Comparison of ENCODE assay signal across 8 mouse cellular contexts in the genomic region with DNA sequence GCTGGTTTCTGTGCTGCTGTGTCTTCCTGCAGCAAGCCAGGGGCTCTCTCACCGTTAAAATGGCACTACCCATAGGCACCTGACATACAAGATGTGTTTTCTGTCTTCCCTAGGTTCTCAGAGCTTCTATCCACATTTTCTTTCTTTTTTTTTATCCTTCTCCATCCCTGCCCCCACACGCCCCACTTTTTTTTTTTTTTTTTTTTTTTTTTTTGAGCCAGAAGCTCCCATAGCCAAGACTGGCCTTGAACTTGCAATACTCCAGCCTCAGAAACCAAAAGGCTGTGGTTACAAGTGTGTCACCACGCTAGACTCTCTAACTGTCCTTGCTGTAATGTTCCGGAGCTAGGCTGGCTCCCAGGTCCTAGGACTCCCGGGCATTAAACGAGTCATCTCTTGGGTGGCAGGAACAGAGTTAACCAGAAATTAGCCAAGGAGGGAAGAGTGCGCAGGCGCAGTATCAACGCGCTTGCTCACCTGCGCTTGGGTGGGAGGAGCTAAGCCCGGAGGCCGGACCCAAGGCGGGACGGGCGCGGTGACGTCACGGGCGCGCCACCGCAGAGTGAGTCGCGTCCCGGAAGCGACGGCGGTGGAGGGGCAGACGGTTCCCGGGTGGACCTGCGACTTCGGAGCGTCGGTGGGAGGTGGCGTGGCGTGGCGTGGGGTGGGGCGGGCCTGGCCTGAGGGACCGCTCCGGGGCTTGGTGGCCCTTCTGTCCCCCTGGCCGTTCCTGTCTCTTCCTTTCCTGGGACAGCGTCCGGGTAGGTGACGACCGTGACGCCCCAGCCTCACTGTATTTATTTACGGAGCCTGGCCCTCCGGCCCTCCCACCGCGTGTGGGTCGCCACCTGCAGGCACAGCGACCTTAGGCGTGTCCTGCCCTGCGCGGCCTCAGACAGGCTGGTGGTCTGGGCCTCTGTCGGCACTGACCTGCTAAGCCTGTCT. TPM values are rescaled to one million over a fixed set of nuclear protein-coding genes. Genes with fewer than 3 reads are reported as not detected.
DNase-seq lines count a peak whose midpoint lies in the region; ATAC-seq and TF ChIP-seq lines count a peak whose summit lies in the region.

No protein-coding gene starts in this region.

- no peaks in the 10 kb centered on the region for H3K9me3 ChIP-seq in embryonic facial prominence, embryonic 15.5 days (replicated peaks)
- H3K9me3 ChIP-seq in kidney, embryonic 14.5 days (ENCODE audit: control insufficient read depth, low read length), result no peaks in the 10 kb centered on the region
- no peaks in the 10 kb centered on the region for H3K9me3 ChIP-seq in limb, embryonic 15.5 days

- H3K4me3 ChIP-seq in bone marrow, adult 2 months (replicated peaks; ENCODE audit: control insufficient read depth, low read depth, low read length), result peak overlapping the region; percentile 97
- peak overlapping the region; percentile 93 for H3K4me3 ChIP-seq in embryonic facial prominence, embryonic 15.5 days (replicated peaks)
- H3K4me3 ChIP-seq in kidney, embryonic 14.5 days (ENCODE audit: low read length), result peak overlapping the region; percentile 69
- peak overlapping the region; percentile 89 for H3K4me3 ChIP-seq in limb, embryonic 15.5 days

- ATAC-seq in embryonic facial prominence, embryonic 15.5 days (ENCODE audit: insufficient number of reproducible peaks, low FRiP score, low TSS enrichment, low read depth), result peak; percentile 89
- ATAC-seq in kidney, embryonic 14.5 days (ENCODE audit: low FRiP score, low TSS enrichment), result peak; percentile 92
- ATAC-seq in limb, embryonic 15.5 days (ENCODE audit: insufficient number of reproducible peaks, low FRiP score, low TSS enrichment, low read depth), result peak; percentile 82

- peak overlapping the region; percentile 86 for H3K4me2 ChIP-seq in embryonic facial prominence, embryonic 15.5 days (replicated peaks)
- H3K4me2 ChIP-seq in kidney, embryonic 14.5 days (replicated peaks; ENCODE audit: low read depth, low read length), result peak overlapping the region; percentile 73
- H3K4me2 ChIP-seq in limb, embryonic 15.5 days, result peak overlapping the region; percentile 54

- WGBS in bone marrow, adult 2 months, result 1% methylated on average over 56 of the region's 56 CpGs
- 2% methylated on average over 56 of the region's 56 CpGs for WGBS in embryonic facial prominence, embryonic 15.5 days
- 2% methylated on average over 46 of the region's 56 CpGs for WGBS in kidney, embryonic 14.5 days
- WGBS in limb, embryonic 15.5 days, result 2% methylated on average over 53 of the region's 56 CpGs

- peak overlapping the region; percentile 84 for H3K9ac ChIP-seq in embryonic facial prominence, embryonic 15.5 days
- peak overlapping the region; percentile 72 for H3K9ac ChIP-seq in kidney, embryonic 14.5 days (ENCODE audit: low read depth, low read length)
- H3K9ac ChIP-seq in limb, embryonic 15.5 days, result peak overlapping the region; percentile 79

- TF ChIP-seq POLR2A in bone marrow, adult 2 months (IDR thresholded peaks at IDR 0.05; ENCODE audit: borderline replicate concordance, control insufficient read depth, low read depth, low read length), result peak; percentile 77; the same call in 1 of the 2 replicates

- peaks cover 5% of the 10 kb centered on the region for H3K4me1 ChIP-seq in bone marrow, adult 2 months (ENCODE audit: control insufficient read depth, insufficient read depth, low read length)
- H3K4me1 ChIP-seq in embryonic facial prominence, embryonic 15.5 days, result peaks cover 20% of the 10 kb centered on the region
- peaks cover 12% of the 10 kb centered on the region for H3K4me1 ChIP-seq in kidney, embryonic 14.5 days (ENCODE audit: control insufficient read depth, insufficient read depth, low read length)
- peaks cover 36% of the 10 kb centered on the region for H3K4me1 ChIP-seq in limb, embryonic 15.5 days

- H3K27me3 ChIP-seq in embryonic facial prominence, embryonic 15.5 days, result peaks cover 16% of the 10 kb centered on the region
- peaks cover 6% of the 10 kb centered on the region; the same call in 1 of the 2 replicates for H3K27me3 ChIP-seq in kidney, embryonic 14.5 days (ENCODE audit: control insufficient read depth, insufficient read depth, low read length)
- peaks cover 21% of the 10 kb centered on the region for H3K27me3 ChIP-seq in limb, embryonic 15.5 days

- H3K27ac ChIP-seq in bone marrow, adult 2 months (ENCODE audit: control insufficient read depth, insufficient read depth, low read depth, low read length, poor library complexity), result peak overlapping the region; percentile 83
- H3K27ac ChIP-seq in embryonic facial prominence, embryonic 15.5 days (replicated peaks), result 0 out of 2 replicates have a peak overlapping the region, but pooled peaks have one; percentile 11
- H3K27ac ChIP-seq in kidney, embryonic 14.5 days (ENCODE audit: low read depth, low read length), result peak overlapping the region; percentile 57; the same call in 1 of the 2 replicates
- H3K27ac ChIP-seq in limb, embryonic 15.5 days, result no peak overlapping the region

- TF ChIP-seq CTCF in bone marrow, adult 2 months (IDR thresholded peaks at IDR 0.05; ENCODE audit: control insufficient read depth, insufficient read depth, low read length), result no peak

- no peaks in the 10 kb centered on the region for H3K36me3 ChIP-seq in embryonic facial prominence, embryonic 15.5 days
- no peaks in the 10 kb centered on the region for H3K36me3 ChIP-seq in kidney, embryonic 14.5 days (ENCODE audit: control insufficient read depth, insufficient read depth, low read length)
- no peaks in the 10 kb centered on the region for H3K36me3 ChIP-seq in limb, embryonic 15.5 days

- peak; percentile 94 for DNase-seq in 416B (ENCODE audit: low read depth)
- DNase-seq in heart, adult 9 months (ENCODE audit: low spot score in 2 of 2), result peak; percentile 90
- peak; percentile 56 to 83 for DNase-seq in monocyte, adult 2 months (ENCODE audit: low read depth in 1 of 2, low spot score in 2 of 2)
- peak; percentile 94 to 95 for DNase-seq in spleen, postnatal 36 days (ENCODE audit: low spot score in 2 of 2)

RNA-seq across cellular contexts. Expression of gene Zfyve27, which starts 6.5 kb away (rescaled TPM):
- 20.8 and 53.1 TPM in 2 replicates for polyA plus RNA-seq in bone marrow, adult 2 months (2011; ENCODE audit: insufficient read depth, insufficient read length, low replicate concordance, missing spikeins)
- polyA plus RNA-seq in embryonic facial prominence, embryonic 15.5 days (2015; fragmentation: Nextera tagmentation; extraction: Ambion mirVana), result 26.2 and 28.8 TPM in 2 replicates
- 12.7 and 17.8 TPM in 2 replicates for polyA plus RNA-seq in kidney, embryonic 14.5 days (2014; fragmentation: Nextera tagmentation; extraction: Ambion mirVana)
- polyA plus RNA-seq in limb, embryonic 15.5 days (2015; fragmentation: Nextera tagmentation; extraction: Ambion mirVana), result 22.5 and 25.0 TPM in 2 replicates

RNA-seq across cellular contexts. Expression of gene Marveld1, which starts 23.1 kb away (rescaled TPM):
- polyA plus RNA-seq in bone marrow, adult 2 months (2011; ENCODE audit: insufficient read depth, insufficient read length, low replicate concordance, missing spikeins), result 8.4 and 16.9 TPM in 2 replicates
- polyA plus RNA-seq in embryonic facial prominence, embryonic 15.5 days (2015; fragmentation: Nextera tagmentation; extraction: Ambion mirVana), result 15.2 and 20.3 TPM in 2 replicates
- polyA plus RNA-seq in kidney, embryonic 14.5 days (2014; fragmentation: Nextera tagmentation; extraction: Ambion mirVana), result 9.6 and 14.2 TPM in 2 replicates
- polyA plus RNA-seq in limb, embryonic 15.5 days (2015; fragmentation: Nextera tagmentation; extraction: Ambion mirVana), result 15.2 and 16.6 TPM in 2 replicates

RNA-seq across cellular contexts. Expression of gene Sfrp5, which starts 31.8 kb away (rescaled TPM):
- polyA plus RNA-seq in bone marrow, adult 2 months (2011; ENCODE audit: insufficient read depth, insufficient read length, low replicate concordance, missing spikeins), result not detected in 2 replicates
- 6.3 and 8.7 TPM in 2 replicates for polyA plus RNA-seq in embryonic facial prominence, embryonic 15.5 days (2015; fragmentation: Nextera tagmentation; extraction: Ambion mirVana)
- polyA plus RNA-seq in kidney, embryonic 14.5 days (2014; fragmentation: Nextera tagmentation; extraction: Ambion mirVana), result 0.53 and 0.91 TPM in 2 replicates
- 10.6 and 12.0 TPM in 2 replicates for polyA plus RNA-seq in limb, embryonic 15.5 days (2015; fragmentation: Nextera tagmentation; extraction: Ambion mirVana)

RNA-seq across cellular contexts. Expression of gene Avpi1, which starts 41.4 kb away (rescaled TPM):
- 2.9 TPM in 1 of 2 replicates, not detected in the other for polyA plus RNA-seq in bone marrow, adult 2 months (2011; ENCODE audit: insufficient read depth, insufficient read length, low replicate concordance, missing spikeins)
- polyA plus RNA-seq in embryonic facial prominence, embryonic 15.5 days (2015; fragmentation: Nextera tagmentation; extraction: Ambion mirVana), result 51.0 and 53.6 TPM in 2 replicates
- 21.2 and 22.9 TPM in 2 replicates for polyA plus RNA-seq in kidney, embryonic 14.5 days (2014; fragmentation: Nextera tagmentation; extraction: Ambion mirVana)
- polyA plus RNA-seq in limb, embryonic 15.5 days (2015; fragmentation: Nextera tagmentation; extraction: Ambion mirVana), result 38.7 and 41.2 TPM in 2 replicates
